ENCODE assay signal across 17 mouse cellular contexts in genomic region chr7:140879355-140879754, GRCm38 (mm10). TPM values are rescaled to one million over a fixed set of nuclear protein-coding genes. Genes with fewer than 3 reads are reported as not detected.
DNase-seq lines count a peak whose midpoint lies in the region; ATAC-seq and TF ChIP-seq lines count a peak whose summit lies in the region.
"Had no signal": no experiment of that assay in that cellular context is flagged by ENCODE, and none has a peak within 500 bp of the region (broad histone marks: within the 10 kb centered on the region; RNA-seq: fewer than 3 reads in every experiment).

No protein-coding gene starts in this region.

- H3K9me3 ChIP-seq in heart, embryonic 13.5 days: no peaks in the 10 kb centered on the region
- H3K9me3 ChIP-seq in heart, embryonic 12.5 days (replicated peaks): no peaks in the 10 kb centered on the region
- no peaks in the 10 kb centered on the region for H3K9me3 ChIP-seq in liver, postnatal 0 days (ENCODE audit: low read length)
- no peaks in the 10 kb centered on the region for H3K9me3 ChIP-seq in hindbrain, embryonic 14.5 days (ENCODE audit: control insufficient read depth, low read length)
- H3K9me3 ChIP-seq in forebrain, embryonic 15.5 days: no peaks in the 10 kb centered on the region
- H3K9me3 ChIP-seq: forebrain, embryonic 12.5 days; neural tube, embryonic 13.5 days had no signal

- WGBS in heart, embryonic 13.5 days: 82% methylated on average over 7 of the region's 7 CpGs
- 81% methylated on average over 7 of the region's 7 CpGs for WGBS in heart, embryonic 12.5 days
- 32% methylated on average over 7 of the region's 7 CpGs for WGBS in liver, postnatal 0 days (ENCODE audit: insufficient replicate concordance)
- 96% methylated on average over 7 of the region's 7 CpGs for WGBS in hindbrain, embryonic 14.5 days
- 88% methylated on average over 7 of the region's 7 CpGs for WGBS in forebrain, embryonic 15.5 days

- H3K27ac ChIP-seq in heart, embryonic 13.5 days (replicated peaks): no peak overlapping the region
- no peak overlapping the region for H3K27ac ChIP-seq in heart, embryonic 12.5 days (ENCODE audit: poor library complexity, severe bottlenecking)
- H3K27ac ChIP-seq in liver, postnatal 0 days (ENCODE audit: low read depth): peak overlapping the region; percentile 93
- no peak overlapping the region for H3K27ac ChIP-seq in hindbrain, embryonic 14.5 days
- H3K27ac ChIP-seq in forebrain, embryonic 15.5 days (replicated peaks): no peak overlapping the region
- H3K27ac ChIP-seq: forebrain, embryonic 12.5 days; kidney, postnatal 0 days; layer of hippocampus, adult 2 months; neural tube, embryonic 13.5 days had no signal

- peaks cover 27% of the 10 kb centered on the region for H3K4me1 ChIP-seq in heart, embryonic 13.5 days
- peaks cover 21% of the 10 kb centered on the region for H3K4me1 ChIP-seq in heart, embryonic 12.5 days (replicated peaks)
- peaks cover 25% of the 10 kb centered on the region for H3K4me1 ChIP-seq in liver, postnatal 0 days (ENCODE audit: insufficient read depth)
- peaks cover 12% of the 10 kb centered on the region for H3K4me1 ChIP-seq in hindbrain, embryonic 14.5 days (replicated peaks; ENCODE audit: control insufficient read depth, insufficient read depth, low read length)
- peaks cover 17% of the 10 kb centered on the region for H3K4me1 ChIP-seq in forebrain, embryonic 15.5 days

- H3K4me3 ChIP-seq in heart, embryonic 13.5 days: no peak overlapping the region
- H3K4me3 ChIP-seq in heart, embryonic 12.5 days: no peak overlapping the region
- no peak overlapping the region for H3K4me3 ChIP-seq in liver, postnatal 0 days (ENCODE audit: low read depth, low read length)
- no peak overlapping the region for H3K4me3 ChIP-seq in hindbrain, embryonic 14.5 days (replicated peaks; ENCODE audit: low read length)
- H3K4me3 ChIP-seq in forebrain, embryonic 15.5 days: no peak overlapping the region
- H3K4me3 ChIP-seq: forebrain, embryonic 12.5 days; layer of hippocampus, adult 2 months; neural tube, embryonic 13.5 days had no signal

- peaks cover 46% of the 10 kb centered on the region for H3K36me3 ChIP-seq in heart, embryonic 13.5 days
- peaks cover 42% of the 10 kb centered on the region for H3K36me3 ChIP-seq in heart, embryonic 12.5 days
- H3K36me3 ChIP-seq in liver, postnatal 0 days (replicated peaks; ENCODE audit: insufficient read depth, low read length): peaks cover 23% of the 10 kb centered on the region
- H3K36me3 ChIP-seq in hindbrain, embryonic 14.5 days (replicated peaks; ENCODE audit: control insufficient read depth, insufficient read depth): peaks cover 21% of the 10 kb centered on the region
- 0 out of 2 replicates have a peak, but pooled peaks cover 3% of the 10 kb centered on the region for H3K36me3 ChIP-seq in forebrain, embryonic 15.5 days

- no peak overlapping the region for H3K4me2 ChIP-seq in heart, embryonic 13.5 days
- H3K4me2 ChIP-seq in heart, embryonic 12.5 days: no peak overlapping the region
- H3K4me2 ChIP-seq in liver, postnatal 0 days (ENCODE audit: low read depth, low read length): peak overlapping the region; percentile 89
- no peak overlapping the region for H3K4me2 ChIP-seq in hindbrain, embryonic 14.5 days (replicated peaks)
- H3K4me2 ChIP-seq in forebrain, embryonic 15.5 days (replicated peaks): no peak overlapping the region
- H3K4me2 ChIP-seq: forebrain, embryonic 12.5 days; neural tube, embryonic 13.5 days had no signal

- no peak for TF ChIP-seq CTCF in liver, postnatal 0 days (IDR thresholded peaks at IDR 0.05; ENCODE audit: low read depth)

- no peaks in the 10 kb centered on the region for H3K27me3 ChIP-seq in heart, embryonic 13.5 days (replicated peaks)
- H3K27me3 ChIP-seq in heart, embryonic 12.5 days (replicated peaks): no peaks in the 10 kb centered on the region
- H3K27me3 ChIP-seq in liver, postnatal 0 days (ENCODE audit: insufficient read depth, low read length): no peaks in the 10 kb centered on the region
- no peaks in the 10 kb centered on the region for H3K27me3 ChIP-seq in hindbrain, embryonic 14.5 days (ENCODE audit: control insufficient read depth, insufficient read depth, low read length)
- H3K27me3 ChIP-seq in forebrain, embryonic 15.5 days: no peaks in the 10 kb centered on the region
- H3K27me3 ChIP-seq: forebrain, embryonic 12.5 days; neural tube, embryonic 13.5 days had no signal

- ATAC-seq in heart, embryonic 13.5 days (ENCODE audit: extremely low read depth, insufficient number of reproducible peaks, low FRiP score, low TSS enrichment): no peak
- no peak for ATAC-seq in heart, embryonic 12.5 days (ENCODE audit: insufficient number of reproducible peaks, low FRiP score)
- ATAC-seq in liver, postnatal 0 days: no peak
- ATAC-seq in hindbrain, embryonic 14.5 days (ENCODE audit: low FRiP score): no peak
- no peak for ATAC-seq in forebrain, embryonic 15.5 days (replicated peaks)
- ATAC-seq: inflammation-experienced regulatory T-cells, adult 6 months had no signal

- H3K9ac ChIP-seq in heart, embryonic 13.5 days: peak overlapping the region; percentile 37; the same call in 1 of the 2 replicates
- H3K9ac ChIP-seq in heart, embryonic 12.5 days: no peak overlapping the region
- H3K9ac ChIP-seq in liver, postnatal 0 days (replicated peaks): peak overlapping the region; percentile 47
- H3K9ac ChIP-seq in hindbrain, embryonic 14.5 days: no peak overlapping the region
- H3K9ac ChIP-seq in forebrain, embryonic 15.5 days (replicated peaks): no peak overlapping the region
- H3K9ac ChIP-seq: forebrain, embryonic 12.5 days; neural tube, embryonic 13.5 days had no signal

- TF ChIP-seq EP300 in liver, postnatal 0 days (IDR thresholded peaks at IDR 0.05; ENCODE audit: low read depth): no peak

- DNase-seq in 416B (ENCODE audit: low read depth): peak; percentile 91
- DNase-seq in induced T-regulatory cell, adult 2 months (ENCODE audit: low read depth): peak; percentile 14
- no peak for DNase-seq in liver, postnatal 0 days
- DNase-seq in left cerebral cortex, adult 9 months (ENCODE audit: low spot score in 2 of 2): no peak
- no peak for DNase-seq in hindbrain, embryonic 14.5 days (ENCODE audit: low spot score)
- DNase-seq: cerebellum, adult 11 months; heart, postnatal 10 days; lung, adult 2 months; right cerebral cortex, postnatal 25 days had no signal

RNA-seq across cellular contexts. Expression of gene Psmd13, which starts 2.4 kb away (rescaled TPM):
- 164 and 190 TPM in 2 replicates for polyA plus RNA-seq in heart, embryonic 13.5 days (2015; fragmentation: Nextera tagmentation; extraction: Ambion mirVana)
- polyA plus RNA-seq in heart, embryonic 12.5 days (2016; fragmentation: Nextera tagmentation; extraction: Ambion mirVana): 187 and 188 TPM in 2 replicates
- polyA plus RNA-seq in liver, postnatal 0 days (2015; fragmentation: Nextera tagmentation; extraction: Ambion mirVana): 106 and 112 TPM in 2 replicates
- 177 and 185 TPM in 2 replicates for polyA plus RNA-seq in hindbrain, embryonic 14.5 days (2014; fragmentation: Nextera tagmentation; extraction: Ambion mirVana)
- polyA plus RNA-seq in forebrain, embryonic 15.5 days (2015; fragmentation: Nextera tagmentation; extraction: Ambion mirVana): 283 and 287 TPM in 2 replicates

RNA-seq across cellular contexts. Expression of gene Sirt3, which starts 2.8 kb away (rescaled TPM):
- polyA plus RNA-seq in heart, embryonic 13.5 days (2015; fragmentation: Nextera tagmentation; extraction: Ambion mirVana): 40.7 and 48.7 TPM in 2 replicates
- polyA plus RNA-seq in heart, embryonic 12.5 days (2016; fragmentation: Nextera tagmentation; extraction: Ambion mirVana): 40.9 and 41.6 TPM in 2 replicates
- 66.2 and 66.9 TPM in 2 replicates for polyA plus RNA-seq in liver, postnatal 0 days (2015; fragmentation: Nextera tagmentation; extraction: Ambion mirVana)
- 44.4 and 47.5 TPM in 2 replicates for polyA plus RNA-seq in hindbrain, embryonic 14.5 days (2014; fragmentation: Nextera tagmentation; extraction: Ambion mirVana)
- 33.6 and 36.5 TPM in 2 replicates for polyA plus RNA-seq in forebrain, embryonic 15.5 days (2015; fragmentation: Nextera tagmentation; extraction: Ambion mirVana)

RNA-seq across cellular contexts. Expression of gene Cox8b, which starts 20.9 kb away (rescaled TPM):
- polyA plus RNA-seq in heart, embryonic 13.5 days (2015; fragmentation: Nextera tagmentation; extraction: Ambion mirVana): 142 and 148 TPM in 2 replicates
- polyA plus RNA-seq in heart, embryonic 12.5 days (2016; fragmentation: Nextera tagmentation; extraction: Ambion mirVana): 93.0 and 102 TPM in 2 replicates
- 1.2 and 12.7 TPM in 2 replicates for polyA plus RNA-seq in liver, postnatal 0 days (2015; fragmentation: Nextera tagmentation; extraction: Ambion mirVana)
- polyA plus RNA-seq in hindbrain, embryonic 14.5 days (2014; fragmentation: Nextera tagmentation; extraction: Ambion mirVana): not detected in 2 replicates
- polyA plus RNA-seq in forebrain, embryonic 15.5 days (2015; fragmentation: Nextera tagmentation; extraction: Ambion mirVana): not detected in 2 replicates
- polyA plus RNA-seq: forebrain, embryonic 12.5 days; inflammation-experienced regulatory T-cells, adult 6 months had no signal

RNA-seq across cellular contexts. Expression of gene Bet1l, which starts 22.0 kb away (rescaled TPM):
- polyA plus RNA-seq in heart, embryonic 13.5 days (2015; fragmentation: Nextera tagmentation; extraction: Ambion mirVana): 28.6 and 29.0 TPM in 2 replicates
- 27.7 and 29.3 TPM in 2 replicates for polyA plus RNA-seq in heart, embryonic 12.5 days (2016; fragmentation: Nextera tagmentation; extraction: Ambion mirVana)
- 30.7 and 35.9 TPM in 2 replicates for polyA plus RNA-seq in liver, postnatal 0 days (2015; fragmentation: Nextera tagmentation; extraction: Ambion mirVana)
- polyA plus RNA-seq in hindbrain, embryonic 14.5 days (2014; fragmentation: Nextera tagmentation; extraction: Ambion mirVana): 40.1 and 50.5 TPM in 2 replicates
- polyA plus RNA-seq in forebrain, embryonic 15.5 days (2015; fragmentation: Nextera tagmentation; extraction: Ambion mirVana): 44.3 and 46.9 TPM in 2 replicates

RNA-seq across cellular contexts. Expression of gene Ric8a, which starts 22.6 kb away (rescaled TPM):
- 40.1 and 46.2 TPM in 2 replicates for polyA plus RNA-seq in heart, embryonic 13.5 days (2015; fragmentation: Nextera tagmentation; extraction: Ambion mirVana)
- 42.7 and 48.0 TPM in 2 replicates for polyA plus RNA-seq in heart, embryonic 12.5 days (2016; fragmentation: Nextera tagmentation; extraction: Ambion mirVana)
- 15.9 and 17.1 TPM in 2 replicates for polyA plus RNA-seq in liver, postnatal 0 days (2015; fragmentation: Nextera tagmentation; extraction: Ambion mirVana)
- 92.8 and 96.6 TPM in 2 replicates for polyA plus RNA-seq in hindbrain, embryonic 14.5 days (2014; fragmentation: Nextera tagmentation; extraction: Ambion mirVana)
- 91.2 and 96.9 TPM in 2 replicates for polyA plus RNA-seq in forebrain, embryonic 15.5 days (2015; fragmentation: Nextera tagmentation; extraction: Ambion mirVana)

Comparison
In these comparisons a context has a peak if more than half of its experiments do, and no peak if none do; other contexts are left out.
1. H3K9ac ChIP-seq: peak in heart, embryonic 13.5 days (single experiment) and liver, postnatal 0 days (single experiment); none in heart, embryonic 12.5 days (single experiment), hindbrain, embryonic 14.5 days (single experiment) and forebrain, embryonic 15.5 days (single experiment).
2. DNase-seq: peak in 416B (single experiment) and induced T-regulatory cell, adult 2 months (single experiment); none in liver, postnatal 0 days (single experiment), left cerebral cortex, adult 9 months (0 of 2) and hindbrain, embryonic 14.5 days (single experiment).